Mouse (Mus musculus): ENCODE results near the gene Tarbp1. TPM values are rescaled to one million over a fixed set of nuclear protein-coding genes. Genes with fewer than 3 reads are reported as not detected.

Tarbp1 gene
- 1 to 10 TPM; 2.9 to 3.2 TPM for total RNA-seq (2023)

GRCm38 (mm10) chr8:126474299-126475187 is at the start of gene Tarbp1:
TSS of gene Tarbp1 (minus strand) at chr8:126475065.

DNA sequence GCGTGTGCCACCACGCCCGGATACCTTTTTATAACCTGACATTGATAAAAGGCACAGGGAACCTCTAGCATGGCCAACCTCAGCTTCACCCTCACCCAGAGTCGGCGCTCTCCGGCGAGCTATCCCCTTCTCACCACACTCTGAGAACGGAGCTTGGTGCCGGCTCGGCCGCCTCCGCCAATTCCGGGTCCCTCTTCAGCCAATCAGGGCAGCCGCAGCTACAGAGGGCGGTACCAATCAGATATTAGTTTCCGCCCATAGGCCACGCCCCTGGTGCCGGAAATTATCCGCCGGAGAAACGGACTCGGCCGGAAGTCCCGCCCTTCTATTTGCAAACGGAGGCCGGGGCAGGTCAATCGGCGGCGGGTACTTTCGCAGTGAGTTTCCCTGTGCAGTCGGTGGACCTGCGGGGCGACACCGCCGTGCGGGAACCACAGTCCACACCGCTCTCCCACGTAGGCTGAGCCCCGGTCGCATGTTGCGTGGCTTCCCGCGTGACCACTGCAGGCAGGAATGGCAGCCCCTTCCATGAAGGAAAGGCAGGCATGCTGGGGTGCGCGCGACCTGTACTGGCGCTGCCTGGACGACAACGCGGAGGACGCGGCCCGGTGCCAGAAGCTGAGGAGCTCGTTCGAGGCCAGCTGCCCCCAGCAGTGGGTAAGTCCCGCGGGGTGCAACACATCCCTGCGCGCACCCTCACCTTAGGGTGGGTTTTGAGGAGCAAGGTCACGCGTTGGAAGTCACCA is 52.5 kb downstream of the Tarbp1 start, which contains the start of gene Coa6:
Coa6 (plus strand) TSS at position 342 of the 746 bp plus-strand sequence.

Other genes starting within 250 kb of the Tarbp1 start
- not detected for gene Slc35f3, start 176.5 kb downstream of the Tarbp1 start, total RNA-seq (2023)
- 10 to 100 TPM; 10.0 to 15.1 TPM for gene Coa6, start 52.5 kb downstream of the Tarbp1 start, total RNA-seq (2023)
- gene Irf2bp2, start 118.9 kb upstream of the Tarbp1 start, total RNA-seq (2023), result 100 to 1,000 TPM; 167 to 169 TPM